Mouse (Mus musculus) adrenal gland, postnatal 14 days (tissue): ENCODE results near the gene Lifr. TPM values are rescaled to one million over a fixed set of nuclear protein-coding genes. Genes with fewer than 3 reads are reported as not detected.

Experiments
- DNase-seq: peaks from one replicate; pipeline ENCODE4 v3.0.0; 2021; ENCODE audit warnings: mixed read lengths
- total RNA-seq: library from RNA; stranded (reverse); gene quantifications from 2 replicates; pipeline ENCODE4 v1.2.3, GENCODE M21; 2021

The Lifr gene
- total RNA-seq, 1 experiment from 2014 or later = 78.0 TPM

DNA sequence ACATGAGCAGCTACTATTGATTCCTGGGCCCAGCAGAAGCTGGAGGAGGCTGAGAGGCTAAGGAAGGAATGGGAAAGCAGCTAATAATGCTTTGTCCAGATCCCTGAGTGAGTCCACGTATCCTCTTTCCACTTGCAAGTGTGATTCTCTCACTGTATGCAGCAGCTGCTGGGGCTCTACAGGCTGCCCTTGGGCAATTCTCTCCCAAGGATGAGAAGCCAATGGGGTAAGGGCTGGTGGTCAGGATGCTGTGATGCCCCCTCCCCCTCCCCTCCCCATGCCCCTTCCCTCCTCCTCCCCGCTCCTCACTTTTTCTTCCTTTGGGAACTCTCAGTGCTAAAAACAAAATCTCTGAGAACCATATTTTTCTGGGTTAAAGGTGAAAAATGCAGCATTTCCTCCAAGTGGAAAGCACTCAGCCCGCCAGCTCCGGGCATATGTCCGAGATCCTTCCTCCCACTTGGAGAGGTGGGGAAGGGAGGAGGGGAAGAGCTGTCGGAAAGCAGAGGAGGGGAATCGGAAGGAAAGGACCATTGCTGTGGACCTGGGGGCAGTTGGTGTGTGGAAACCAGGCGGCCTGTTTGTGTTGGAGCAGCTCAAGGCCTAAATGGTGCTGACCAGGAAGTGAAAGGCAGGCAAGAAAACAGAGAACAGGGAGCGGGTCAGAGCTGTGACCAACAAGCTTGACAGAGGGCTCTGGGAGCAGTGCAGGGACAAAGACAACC, 113.4 kb downstream of the Lifr start:
- DNase-seq = peak; percentile 72

- DNase-seq = no peak
Observed at GRCm38 (mm10) chr15:7204917-7205316, 114.5 kb downstream of the Lifr start.

- no peak for DNase-seq
Observed at GRCm38 (mm10) chr15:7206110-7206509, 115.7 kb downstream of the Lifr start.

DNA sequence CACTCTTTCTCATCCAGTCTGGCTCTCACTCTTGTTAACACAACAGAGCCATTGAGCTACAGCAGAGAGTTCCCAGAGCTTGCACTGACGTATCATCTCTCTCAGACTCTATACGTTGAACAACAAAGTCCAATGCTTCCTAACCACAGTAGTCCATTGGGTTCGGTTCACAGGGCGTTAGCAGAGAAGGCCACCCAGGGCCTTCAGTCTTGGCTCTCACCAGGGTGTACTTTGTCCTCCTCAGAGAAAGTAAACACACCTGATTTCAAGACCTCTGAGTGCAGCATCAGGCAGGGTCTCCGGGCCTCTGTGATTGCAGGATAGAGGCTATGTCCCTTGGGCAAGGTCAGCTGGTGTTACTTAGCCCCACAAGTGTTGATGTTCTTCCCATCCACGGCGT, 116.9 kb downstream of the Lifr start:
- no peak for DNase-seq

GRCm38 (mm10) chr15:7208180-7208579, 117.8 kb downstream of the Lifr start:
- DNase-seq = peak; percentile 23

- DNase-seq = peak; percentile 81
Observed at GRCm38 (mm10) chr15:7213683-7214082, 123.3 kb downstream of the Lifr start.

- no peak for DNase-seq
Observed at GRCm38 (mm10) chr15:7215845-7216244, 125.4 kb downstream of the Lifr start.

DNA sequence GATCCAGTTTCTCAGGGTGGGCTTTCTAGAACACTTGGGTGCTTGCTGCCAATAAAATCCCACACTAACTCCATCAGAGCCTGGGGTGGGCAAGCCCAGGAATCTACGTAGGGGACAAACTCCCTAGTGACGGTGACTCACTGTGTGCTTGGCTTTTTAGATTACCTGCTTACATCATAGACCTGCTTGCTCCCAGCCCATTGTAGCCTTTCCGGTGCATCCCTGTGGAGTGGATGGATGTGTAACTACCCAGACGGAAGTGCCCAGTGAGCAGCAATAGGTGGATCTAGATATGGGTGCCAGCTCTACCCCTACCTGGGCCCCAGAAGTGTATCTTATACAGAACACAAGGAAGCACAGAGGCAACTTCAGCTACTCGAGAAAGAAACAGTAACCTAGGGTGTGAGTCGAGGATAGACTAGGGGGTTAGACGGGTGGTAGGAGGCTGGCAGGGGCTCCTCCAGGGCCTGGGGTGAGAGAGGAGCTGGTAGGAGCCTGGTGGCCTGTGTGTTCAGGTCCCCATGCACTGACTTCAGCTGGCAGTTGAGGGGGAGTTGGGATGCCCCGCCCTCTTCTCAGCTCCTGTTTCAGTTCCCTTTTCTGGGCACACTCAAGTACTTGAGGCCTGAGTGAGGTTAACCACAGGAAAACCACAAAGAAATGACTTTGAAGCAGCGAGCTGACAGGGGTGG, 126.3 kb downstream of the Lifr start:
- no peak for DNase-seq

DNA sequence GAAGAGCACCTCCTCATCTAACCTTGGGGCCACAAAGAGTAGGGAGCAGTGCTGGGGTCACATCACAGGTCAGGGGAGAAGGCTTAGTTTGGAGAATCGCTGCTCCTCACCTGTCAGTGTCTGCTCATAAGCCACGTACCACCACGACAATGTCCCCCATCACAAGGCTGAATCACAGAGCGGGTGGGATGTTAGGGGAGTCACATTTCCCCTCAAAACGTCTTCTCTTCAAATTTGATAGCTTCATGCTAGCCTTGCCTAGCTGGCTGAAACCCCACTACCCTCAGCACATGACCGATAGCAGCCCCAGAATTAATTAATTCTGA, 126.8 kb downstream of the Lifr start:
- no peak for DNase-seq

DNA sequence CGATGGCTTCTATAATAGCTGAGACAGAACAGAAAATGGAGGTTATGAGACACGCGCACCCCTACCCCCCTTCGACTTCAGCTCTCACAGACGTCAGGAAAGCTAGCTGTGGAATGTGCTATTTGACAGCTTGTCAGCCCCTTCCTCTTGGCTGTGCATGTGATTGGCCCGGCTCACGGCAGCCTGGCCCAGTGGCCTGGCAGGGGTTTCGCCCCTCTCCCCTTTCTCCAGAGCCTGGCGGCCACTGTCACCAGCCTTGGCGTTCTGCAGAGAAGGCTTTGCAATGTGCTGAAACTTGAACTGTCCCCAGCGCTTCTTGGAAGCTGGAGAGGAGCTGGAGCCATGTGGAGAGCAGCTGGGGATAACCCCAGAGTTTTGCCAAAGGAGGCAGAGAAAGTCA, 132.4 kb downstream of the Lifr start:
- no peak for DNase-seq

- DNase-seq = peak; percentile 29
Observed at GRCm38 (mm10) chr15:7224151-7224775, 133.8 kb downstream of the Lifr start.

GRCm38 (mm10) chr15:7226225-7226624, 135.8 kb downstream of the Lifr start:
- DNase-seq = peak; percentile 89

DNA sequence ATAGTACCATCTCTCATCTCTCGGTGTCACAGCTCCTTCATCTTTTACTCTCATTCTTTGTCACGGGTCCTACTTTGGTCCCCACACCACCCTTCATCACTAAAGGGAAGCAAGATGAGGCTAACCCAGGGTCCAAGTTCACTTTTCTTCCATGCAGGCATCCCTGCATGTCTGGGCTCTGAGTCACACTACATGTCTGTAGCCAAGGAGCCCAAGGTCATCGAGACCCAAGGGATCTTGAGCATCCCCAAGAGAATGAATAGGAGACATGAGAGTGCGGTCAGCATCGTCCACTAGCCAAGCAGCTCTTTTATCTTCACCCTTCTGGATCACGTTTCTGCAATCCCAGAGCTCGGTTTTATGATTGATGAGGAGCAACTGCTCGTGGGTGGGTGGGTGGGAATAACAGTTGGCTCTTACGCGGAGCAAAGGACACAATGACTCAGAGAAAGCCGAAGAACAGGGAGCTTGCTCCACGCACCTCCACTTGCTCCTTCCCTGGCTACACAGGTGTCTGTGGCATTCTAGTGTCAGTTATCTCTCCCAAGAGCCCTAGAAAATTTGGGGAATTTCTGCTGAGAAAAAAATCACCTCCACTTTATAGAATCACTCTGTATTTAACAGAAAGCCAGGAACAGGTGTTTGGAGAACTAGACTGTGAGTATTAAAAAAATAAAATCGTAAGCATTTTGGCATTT, 143.1 kb downstream of the Lifr start:
- no peak for DNase-seq

DNA sequence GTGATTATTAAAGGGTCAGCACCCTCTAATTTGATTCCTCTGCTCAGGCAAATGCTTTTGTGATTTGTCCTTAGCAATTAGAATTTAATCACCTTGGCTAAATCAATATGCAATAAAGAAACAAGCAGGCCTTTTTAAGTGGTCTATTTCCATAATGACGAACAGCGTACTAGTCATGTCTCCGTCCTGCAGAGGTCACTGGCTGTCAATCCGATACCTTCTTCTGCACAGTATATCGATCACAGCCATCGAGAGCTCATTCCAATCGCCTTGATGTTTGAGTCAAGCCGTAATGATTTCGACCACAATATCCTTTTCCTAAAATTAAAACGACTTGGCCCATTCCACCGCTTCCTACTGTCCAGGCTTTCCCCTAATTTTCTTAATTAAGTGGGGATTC, 149.5 kb downstream of the Lifr start:
- no peak for DNase-seq

- DNase-seq = no peak
Observed at GRCm38 (mm10) chr15:7240950-7241349, 150.5 kb downstream of the Lifr start.

GRCm38 (mm10) chr15:7242161-7242850, 151.9 kb downstream of the Lifr start:
- no peak for DNase-seq

Other genes with a start within 250 kb of the Lifr start
- 5.8 and 12.1 TPM in 2 replicates for gene Osmr, start 215.6 kb upstream of the Lifr start, total RNA-seq